25 mouse cellular contexts compared by ENCODE assay signal in genomic region chr13:101426461-101426860, GRCm38 (mm10).
DNase-seq lines count a peak whose midpoint lies in the region; ATAC-seq lines count a peak whose summit lies in the region.
"Had no signal": no experiment of that assay in that cellular context is flagged by ENCODE, and none has a peak within 500 bp of the region (broad histone marks: within the 10 kb centered on the region; RNA-seq: fewer than 3 reads in every experiment).

No protein-coding gene starts in this region.

- H3K36me3 ChIP-seq in forebrain, embryonic 14.5 days (ENCODE audit: control insufficient read depth, insufficient read depth, low read length) = no peaks in the 10 kb centered on the region
- H3K36me3 ChIP-seq in forebrain, embryonic 16.5 days (ENCODE audit: control insufficient read depth, insufficient read depth) = no peaks in the 10 kb centered on the region
- H3K36me3 ChIP-seq in stomach, embryonic 14.5 days (ENCODE audit: control insufficient read depth, insufficient read depth, low read length) = no peaks in the 10 kb centered on the region
- no peaks in the 10 kb centered on the region for H3K36me3 ChIP-seq in hindbrain, embryonic 14.5 days (replicated peaks; ENCODE audit: control insufficient read depth, insufficient read depth)
- H3K36me3 ChIP-seq: embryonic facial prominence, embryonic 12.5 days; forebrain, embryonic 10.5 days; forebrain, embryonic 15.5 days; heart, embryonic 15.5 days; hindbrain, embryonic 10.5 days had no signal

- no peak for ATAC-seq in forebrain, embryonic 14.5 days
- no peak for ATAC-seq in forebrain, embryonic 16.5 days
- no peak for ATAC-seq in stomach, embryonic 14.5 days (ENCODE audit: insufficient number of reproducible peaks, insufficient read depth, low FRiP score, low read depth)
- ATAC-seq in hindbrain, embryonic 14.5 days (ENCODE audit: low FRiP score) = no peak
- ATAC-seq: forebrain, embryonic 15.5 days; hindbrain, embryonic 16.5 days; inflammation-experienced regulatory T-cells, adult 6 months had no signal

- H3K4me2 ChIP-seq in forebrain, embryonic 14.5 days (ENCODE audit: low read length) = no peak overlapping the region
- H3K4me2 ChIP-seq in forebrain, embryonic 16.5 days (ENCODE audit: low read length) = no peak overlapping the region
- H3K4me2 ChIP-seq in stomach, embryonic 14.5 days (replicated peaks; ENCODE audit: low read depth, low read length) = no peak overlapping the region
- H3K4me2 ChIP-seq in hindbrain, embryonic 14.5 days (replicated peaks) = no peak overlapping the region
- H3K4me2 ChIP-seq: embryonic facial prominence, embryonic 12.5 days; forebrain, embryonic 15.5 days; heart, embryonic 11.5 days; heart, embryonic 15.5 days had no signal

- WGBS in forebrain, embryonic 14.5 days = 30% methylated on average over 5 of the region's 5 CpGs
- 36% methylated on average over 5 of the region's 5 CpGs for WGBS in forebrain, embryonic 16.5 days
- 44% methylated on average over 5 of the region's 5 CpGs for WGBS in stomach, embryonic 14.5 days
- WGBS in hindbrain, embryonic 14.5 days = 43% methylated on average over 5 of the region's 5 CpGs

- no peaks in the 10 kb centered on the region for H3K27me3 ChIP-seq in forebrain, embryonic 14.5 days (replicated peaks; ENCODE audit: control insufficient read depth, insufficient read depth, low read length)
- H3K27me3 ChIP-seq in forebrain, embryonic 16.5 days (replicated peaks; ENCODE audit: control insufficient read depth, insufficient read depth, low read length) = no peaks in the 10 kb centered on the region
- no peaks in the 10 kb centered on the region for H3K27me3 ChIP-seq in stomach, embryonic 14.5 days (ENCODE audit: control insufficient read depth, insufficient read depth, low read length)
- no peaks in the 10 kb centered on the region for H3K27me3 ChIP-seq in hindbrain, embryonic 14.5 days (ENCODE audit: control insufficient read depth, insufficient read depth, low read length)
- H3K27me3 ChIP-seq: CH12.LX; embryonic facial prominence, embryonic 12.5 days; forebrain, embryonic 15.5 days; heart, embryonic 15.5 days had no signal

- no peaks in the 10 kb centered on the region for H3K9me3 ChIP-seq in forebrain, embryonic 14.5 days (replicated peaks; ENCODE audit: control insufficient read depth, low read length)
- H3K9me3 ChIP-seq in forebrain, embryonic 16.5 days (ENCODE audit: control insufficient read depth, low read length) = no peaks in the 10 kb centered on the region
- no peaks in the 10 kb centered on the region for H3K9me3 ChIP-seq in stomach, embryonic 14.5 days (ENCODE audit: control insufficient read depth, low read depth, low read length)
- no peaks in the 10 kb centered on the region for H3K9me3 ChIP-seq in hindbrain, embryonic 14.5 days (ENCODE audit: control insufficient read depth, low read length)
- H3K9me3 ChIP-seq: embryonic facial prominence, embryonic 12.5 days; forebrain, embryonic 10.5 days; forebrain, embryonic 15.5 days; heart, embryonic 15.5 days; hindbrain, embryonic 10.5 days had no signal

- DNase-seq in forebrain, embryonic 14.5 days (ENCODE audit: low spot score) = peak; percentile 17
- DNase-seq in testis, postnatal 14 days (ENCODE audit: low spot score) = peak; percentile 24
- no peak for DNase-seq in testis, postnatal 10 days (ENCODE audit: low spot score)
- no peak for DNase-seq in B cell, adult 2 months
- no peak for DNase-seq in hindbrain, embryonic 14.5 days (ENCODE audit: low spot score)
- no peak for DNase-seq in cerebellum, postnatal 4 days (ENCODE audit: low spot score in 2 of 2)
- DNase-seq: adrenal gland, adult 2 months; adrenal gland, postnatal 25 days; cerebellum, adult 2 months; cerebellum, postnatal 10 days; embryo, embryonic 11 days; gastrocnemius, postnatal 10 days; heart, adult 2 months; heart, postnatal 14 days had no signal

- no peak overlapping the region for H3K27ac ChIP-seq in forebrain, embryonic 14.5 days (ENCODE audit: low read depth, low read length)
- no peak overlapping the region for H3K27ac ChIP-seq in forebrain, embryonic 16.5 days (ENCODE audit: low read length)
- H3K27ac ChIP-seq in stomach, embryonic 14.5 days (ENCODE audit: low read length) = peak overlapping the region; percentile 30; the same call in 1 of the 2 replicates
- no peak overlapping the region for H3K27ac ChIP-seq in hindbrain, embryonic 14.5 days
- H3K27ac ChIP-seq: embryonic facial prominence, embryonic 12.5 days; forebrain, embryonic 10.5 days; forebrain, embryonic 15.5 days; heart, adult 2 months; heart, embryonic 15.5 days; hindbrain, embryonic 10.5 days had no signal

- no peak overlapping the region for H3K4me3 ChIP-seq in forebrain, embryonic 14.5 days (ENCODE audit: low read depth, low read length)
- no peak overlapping the region for H3K4me3 ChIP-seq in forebrain, embryonic 16.5 days (replicated peaks; ENCODE audit: low read length)
- no peak overlapping the region for H3K4me3 ChIP-seq in stomach, embryonic 14.5 days (ENCODE audit: low read depth, low read length)
- H3K4me3 ChIP-seq in hindbrain, embryonic 14.5 days (replicated peaks; ENCODE audit: low read length) = no peak overlapping the region
- H3K4me3 ChIP-seq: embryonic facial prominence, embryonic 12.5 days; forebrain, embryonic 10.5 days; forebrain, embryonic 15.5 days; heart, adult 2 months; heart, embryonic 15.5 days; hindbrain, embryonic 10.5 days had no signal

- no peak overlapping the region for H3K9ac ChIP-seq in forebrain, embryonic 14.5 days (ENCODE audit: low read length)
- H3K9ac ChIP-seq in forebrain, embryonic 16.5 days (replicated peaks; ENCODE audit: low read depth, low read length) = no peak overlapping the region
- no peak overlapping the region for H3K9ac ChIP-seq in stomach, embryonic 14.5 days (replicated peaks; ENCODE audit: low read depth, low read length)
- no peak overlapping the region for H3K9ac ChIP-seq in hindbrain, embryonic 14.5 days
- H3K9ac ChIP-seq: embryonic facial prominence, embryonic 12.5 days; forebrain, embryonic 15.5 days; heart, embryonic 15.5 days had no signal

- H3K4me1 ChIP-seq in forebrain, embryonic 14.5 days (ENCODE audit: control insufficient read depth, insufficient read depth, low read length) = no peaks in the 10 kb centered on the region
- H3K4me1 ChIP-seq in forebrain, embryonic 16.5 days (replicated peaks; ENCODE audit: control insufficient read depth, insufficient read depth, low read length) = no peaks in the 10 kb centered on the region
- H3K4me1 ChIP-seq in stomach, embryonic 14.5 days (ENCODE audit: control insufficient read depth, insufficient read depth, low read length) = no peaks in the 10 kb centered on the region
- H3K4me1 ChIP-seq in hindbrain, embryonic 14.5 days (replicated peaks; ENCODE audit: control insufficient read depth, insufficient read depth, low read length) = no peaks in the 10 kb centered on the region
- H3K4me1 ChIP-seq: forebrain, embryonic 15.5 days; heart, embryonic 15.5 days; hindbrain, embryonic 10.5 days had no signal

Comparison
In these comparisons a context has a peak if more than half of its experiments do, and no peak if none do; other contexts are left out.
1. DNase-seq: peak in forebrain, embryonic 14.5 days (single experiment) and testis, postnatal 14 days (single experiment); none in testis, postnatal 10 days (single experiment), B cell, adult 2 months (0 of 2), hindbrain, embryonic 14.5 days (single experiment) and cerebellum, postnatal 4 days (0 of 2).